Mouse (Mus musculus) cerebellum, postnatal 4 days (tissue): ENCODE measurements at regions not wholly inside any gene's neighbourhood (a gene's known extent, or its start where the extent isn't known, plus 50 kb on each side); places are given as distances from the start of the nearest gene placed in this dataset.
"Not testable (repeated sequence)": the region's sequence is repeated elsewhere in the genome, so short reads cannot be mapped to it uniquely, and the experiment has no call there.

Experiments used
- DNase-seq, 2 experiments: peaks; one replicate each; pipeline ENCODE4 v3.0.0; 2022; ENCODE audit warnings: low spot score in 2 of 2, mixed read lengths in 1 of 2

GRCm38 (mm10) chr17:4024384-4024783, 328.3 kb upstream of the Nox3 start:
- DNase-seq, result no peak

GRCm38 (mm10) chr17:4029202-4029601, 333.1 kb upstream of the Nox3 start:
- no peak for DNase-seq

GRCm38 (mm10) chr17:4034816-4035360, 338.8 kb upstream of the Nox3 start:
- no peak for DNase-seq

- DNase-seq, result peak in 1 of 2 experiments; percentile 10
These were observed 344.1 kb upstream of the Nox3 start for GRCm38 (mm10) chr17:4040104-4040664.

GRCm38 (mm10) chr17:4060186-4060585, 364.1 kb upstream of the Nox3 start:
- DNase-seq, result not testable (repeated sequence)

GRCm38 (mm10) chr17:4073381-4073780, 377.3 kb upstream of the Nox3 start:
- no peak for DNase-seq

GRCm38 (mm10) chr17:4080564-4080963, 384.5 kb upstream of the Nox3 start:
- no peak for DNase-seq

- DNase-seq, result no peak
These were observed 398.6 kb upstream of the Nox3 start for GRCm38 (mm10) chr17:4094621-4095020.

- no peak for DNase-seq
These were observed 407.3 kb upstream of the Nox3 start for GRCm38 (mm10) chr17:4103321-4103720.

- peak in 1 of 2 experiments; percentile 34 for DNase-seq
These were observed 413.2 kb upstream of the Nox3 start for GRCm38 (mm10) chr17:4109263-4109662.

GRCm38 (mm10) chr17:4113021-4113420, 417.0 kb upstream of the Nox3 start:
- DNase-seq, result no peak

GRCm38 (mm10) chr17:4116476-4116875, 420.4 kb upstream of the Nox3 start:
- DNase-seq, result no peak

- no peak for DNase-seq
These were observed 437.6 kb upstream of the Nox3 start for GRCm38 (mm10) chr17:4133678-4134077.

- no peak for DNase-seq
These were observed 467.4 kb upstream of the Nox3 start for GRCm38 (mm10) chr17:4163502-4163901.

- DNase-seq, result no peak
These were observed 477.9 kb upstream of the Nox3 start for GRCm38 (mm10) chr17:4173951-4174361.

- no peak for DNase-seq
These were observed 478.9 kb upstream of the Nox3 start for GRCm38 (mm10) chr17:4175006-4175405.

GRCm38 (mm10) chr17:4176524-4176923, 480.5 kb upstream of the Nox3 start:
- DNase-seq, result no peak

GRCm38 (mm10) chr17:4177485-4178150, 481.6 kb upstream of the Nox3 start:
- DNase-seq, result no peak

- no peak for DNase-seq
These were observed 483.2 kb upstream of the Nox3 start for GRCm38 (mm10) chr17:4179271-4179670.

GRCm38 (mm10) chr17:4182106-4182505, 486.0 kb upstream of the Nox3 start:
- DNase-seq, result no peak

- DNase-seq, result no peak
These were observed 490.7 kb upstream of the Nox3 start for GRCm38 (mm10) chr17:4186802-4187201.

- DNase-seq, result no peak
These were observed 491.5 kb upstream of the Nox3 start for GRCm38 (mm10) chr17:4187606-4188005.

GRCm38 (mm10) chr17:4196793-4197448, 500.9 kb upstream of the Nox3 start:
- DNase-seq, result no peak
